Mouse (Mus musculus) bone marrow macrophage, adult 2 months (primary cell): ENCODE data around the gene St3gal3.

Experiments
- CTCF ChIP-seq: IDR thresholded peaks from 2 replicates; pipeline ENCODE4 v1.5.1; 2012; ENCODE audit warnings: low read depth, mild to moderate bottlenecking, low read length, moderate library complexity
- POLR2A ChIP-seq: IDR thresholded peaks from 2 replicates; pipeline ENCODE4 v1.6.1; 2012; ENCODE audit warnings: mild to moderate bottlenecking, low read depth, low read length, borderline replicate concordance

DNA sequence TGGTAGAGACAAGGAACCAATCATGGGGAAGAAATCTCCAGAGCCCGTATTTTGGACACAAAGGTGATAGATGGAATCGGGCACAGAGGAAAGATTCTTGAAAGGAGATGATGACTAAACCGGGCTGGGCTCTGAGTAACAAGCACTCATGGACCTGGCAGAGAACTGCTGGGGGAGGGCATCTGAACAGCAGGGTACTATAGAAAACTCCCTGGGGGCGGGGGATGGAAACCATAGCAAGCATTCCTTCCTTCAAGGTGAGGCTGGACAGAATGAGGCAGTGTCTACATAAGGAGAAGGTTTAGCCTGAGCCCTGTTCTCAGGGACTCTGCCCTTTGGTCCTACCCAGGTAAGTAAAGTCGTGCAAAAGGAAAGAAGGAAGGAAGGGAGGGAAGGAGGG is 160.0 kb downstream of the St3gal3 start:
- no peak for TF ChIP-seq CTCF
- TF ChIP-seq POLR2A, result no peak
